Mouse (Mus musculus) cerebellum, adult 11 months (tissue): Measurements from ENCODE around the gene Spag9.
A peak's percentile ranks its signal among the peaks of the same experiment; 100 is the strongest.

Experiments used
- DNase-seq: peaks from one replicate; pipeline ENCODE4 v3.0.0; 2022

Spag9 gene

GRCm38 (mm10) chr11:94135581-94136001, 139.7 kb downstream of the Spag9 start:
- peak; percentile 39 for DNase-seq

GRCm38 (mm10) chr11:94136656-94137055, 140.8 kb downstream of the Spag9 start:
- DNase-seq = no peak

GRCm38 (mm10) chr11:94137326-94138061, 141.6 kb downstream of the Spag9 start:
- DNase-seq = peak; percentile 24

- DNase-seq = peak; percentile 22
Observed at GRCm38 (mm10) chr11:94138411-94139231, 142.7 kb downstream of the Spag9 start.

- DNase-seq = no peak
Observed at GRCm38 (mm10) chr11:94139232-94139620, 143.3 kb downstream of the Spag9 start.

- DNase-seq = no peak
Observed at GRCm38 (mm10) chr11:94140540-94140939, 144.6 kb downstream of the Spag9 start.

- DNase-seq = no peak
Observed at GRCm38 (mm10) chr11:94141564-94141963, 145.7 kb downstream of the Spag9 start.

GRCm38 (mm10) chr11:94143336-94143735, 147.4 kb downstream of the Spag9 start:
- DNase-seq = no peak

GRCm38 (mm10) chr11:94144771-94145539, 149.1 kb downstream of the Spag9 start:
- peak; percentile 97 for DNase-seq

- peak; percentile 27 for DNase-seq
Observed at GRCm38 (mm10) chr11:94146049-94146605, 150.2 kb downstream of the Spag9 start.

- peak; percentile 37 for DNase-seq
Observed at GRCm38 (mm10) chr11:94146733-94147485, 151.0 kb downstream of the Spag9 start.

GRCm38 (mm10) chr11:94148105-94148696, 152.3 kb downstream of the Spag9 start:
- DNase-seq = peak; percentile 35

GRCm38 (mm10) chr11:94148931-94149491, 153.1 kb downstream of the Spag9 start:
- peak; percentile 81 for DNase-seq

- peak; percentile 67 for DNase-seq
Observed at GRCm38 (mm10) chr11:94149509-94150259, 153.8 kb downstream of the Spag9 start.

- DNase-seq = peak; percentile 26
Observed at GRCm38 (mm10) chr11:94150519-94151470, 154.9 kb downstream of the Spag9 start.

- DNase-seq = no peak
Observed at GRCm38 (mm10) chr11:94154201-94154600, 158.3 kb downstream of the Spag9 start.

GRCm38 (mm10) chr11:94158521-94158920, 162.6 kb downstream of the Spag9 start:
- peak; percentile 26 for DNase-seq

- peak; percentile 46 for DNase-seq
Observed at GRCm38 (mm10) chr11:94159066-94159880, 163.4 kb downstream of the Spag9 start.
